17 mouse cellular contexts compared by ENCODE assay signal in genomic region chr9:108847374-108847773, GRCm38 (mm10). TPM values are rescaled to one million over a fixed set of nuclear protein-coding genes. Genes with fewer than 3 reads are reported as not detected.
A peak's percentile ranks its signal among the peaks of the same experiment; 100 is the strongest.
DNase-seq lines count a peak whose midpoint lies in the region; TF ChIP-seq lines count a peak whose summit lies in the region.
"Had no signal": no experiment of that assay in that cellular context is flagged by ENCODE, and none has a peak within 500 bp of the region (broad histone marks: within the 10 kb centered on the region; RNA-seq: fewer than 3 reads in every experiment).

No protein-coding gene starts in this region.

- intact Hi-C loops in heart, postnatal 14 days (cut with DNase I) = no loop called here

- no peaks in the 10 kb centered on the region for H3K4me1 ChIP-seq in lung, adult 2 months (ENCODE audit: control insufficient read depth, insufficient read depth, low read length)
- H3K4me1 ChIP-seq: intestine, embryonic 15.5 days had no signal

- TF ChIP-seq POLR2A in lung, adult 2 months (IDR thresholded peaks at IDR 0.05; ENCODE audit: borderline replicate concordance, extremely low read depth, low read depth, low read length) = no peak

- no peak overlapping the region for H3K4me3 ChIP-seq in lung, adult 2 months (replicated peaks; ENCODE audit: extremely low read depth, low read depth, low read length)
- H3K4me3 ChIP-seq: embryonic facial prominence, embryonic 13.5 days; heart, adult 2 months; hindbrain, embryonic 12.5 days; intestine, embryonic 15.5 days; limb, embryonic 10.5 days had no signal

- DNase-seq in adrenal gland, postnatal 14 days = peak; percentile 71
- DNase-seq in adrenal gland, adult 18-20 months (ENCODE audit: low spot score in 2 of 2) = no peak
- DNase-seq in lung, adult 18-20 months = peak; percentile 31 to 52
- no peak for DNase-seq in lung, adult 2 months
- DNase-seq in kidney, postnatal 36 days = peak; percentile 60 to 71
- peak; percentile 58 for DNase-seq in yolk sac, embryonic 10.5 days (ENCODE audit: low spot score)
- no peak for DNase-seq in heart, adult 11 months
- no peak for DNase-seq in heart, postnatal 14 days
- DNase-seq: adrenal gland, adult 8-10 months; cerebellum, adult 9-11 months; forebrain, postnatal 0 days; heart, adult 2 months; lung, embryonic 14.5 days had no signal

- no peak for TF ChIP-seq CTCF in lung, adult 2 months (IDR thresholded peaks at IDR 0.05; ENCODE audit: insufficient read depth, low read length)

- 53% methylated on average over 4 of the region's 4 CpGs for WGBS in lung, adult 2 months

RNA-seq across cellular contexts. Expression of gene Slc26a6, which starts 5.7 kb away (rescaled TPM):
- 8.4 and 13.3 TPM in 2 replicates for total RNA-seq in adrenal gland, postnatal 14 days (2021)
- 10 to 100 TPM in 1 of 2 experiments, 1 to 10 TPM in 1; 9.6 to 13.8 TPM for total RNA-seq in adrenal gland, adult 18-20 months (2021)
- 12.6 and 17.0 TPM in 2 replicates for polyA plus RNA-seq in lung, adult 2 months (2012; rRNA removed)
- 10 to 100 TPM; 27.0 TPM for total RNA-seq in heart, postnatal 14 days (2021)

RNA-seq across cellular contexts. Expression of gene Celsr3, which starts 21.3 kb away (rescaled TPM):
- total RNA-seq in adrenal gland, postnatal 14 days (2021) = 3.9 and 4.9 TPM in 2 replicates
- 1 to 10 TPM; 3.6 to 4.1 TPM for total RNA-seq in adrenal gland, adult 18-20 months (2021)
- 0.71 and 0.73 TPM in 2 replicates for polyA plus RNA-seq in lung, adult 2 months (2012; rRNA removed)
- under 1 TPM; 0.12 TPM for total RNA-seq in heart, postnatal 14 days (2021)

RNA-seq across cellular contexts. Expression of gene Nckipsd, which starts 39.2 kb away (rescaled TPM):
- total RNA-seq in adrenal gland, postnatal 14 days (2021) = 9.2 and 11.4 TPM in 2 replicates
- total RNA-seq in adrenal gland, adult 18-20 months (2021) = 10 to 100 TPM; 10.8 to 11.3 TPM
- polyA plus RNA-seq in lung, adult 2 months (2012; rRNA removed) = 34.1 and 42.9 TPM in 2 replicates
- total RNA-seq in heart, postnatal 14 days (2021) = 10 to 100 TPM in 1 of 2 experiments, 1 to 10 TPM in 1; 9.9 to 11.4 TPM

Comparison
In these comparisons a context has a peak if more than half of its experiments do, and no peak if none do; other contexts are left out.
1. DNase-seq: peak in adrenal gland, postnatal 14 days (single experiment), lung, adult 18-20 months (2 of 2), kidney, postnatal 36 days (2 of 2) and yolk sac, embryonic 10.5 days (single experiment); none in adrenal gland, adult 18-20 months (0 of 2), lung, adult 2 months (single experiment), heart, adult 11 months (single experiment) and heart, postnatal 14 days (0 of 2).